Mouse (Mus musculus): Measurements from ENCODE around the gene Wwox.

GRCm38 (mm10) chr8:114968842-114969241 lies 529.4 kb downstream of the Wwox start:
- no peak for TF ChIP-seq CTCF (IDR thresholded peaks at IDR 0.05; ENCODE audit: low read depth, low read length)
- TF ChIP-seq POLR2A (IDR thresholded peaks at IDR 0.05; ENCODE audit: borderline replicate concordance, low read depth, low read length): no peak
